Mouse (Mus musculus): ENCODE results near the gene Tmem121. TPM values are rescaled to one million over a fixed set of nuclear protein-coding genes. Genes with fewer than 3 reads are reported as not detected.
"Not testable (repeated sequence)": the region's sequence is repeated elsewhere in the genome, so short reads cannot be mapped to it uniquely, and the experiment has no call there.

The Tmem121 gene
- polyA plus RNA-seq, 1 experiment: 8.3 TPM

DNA sequence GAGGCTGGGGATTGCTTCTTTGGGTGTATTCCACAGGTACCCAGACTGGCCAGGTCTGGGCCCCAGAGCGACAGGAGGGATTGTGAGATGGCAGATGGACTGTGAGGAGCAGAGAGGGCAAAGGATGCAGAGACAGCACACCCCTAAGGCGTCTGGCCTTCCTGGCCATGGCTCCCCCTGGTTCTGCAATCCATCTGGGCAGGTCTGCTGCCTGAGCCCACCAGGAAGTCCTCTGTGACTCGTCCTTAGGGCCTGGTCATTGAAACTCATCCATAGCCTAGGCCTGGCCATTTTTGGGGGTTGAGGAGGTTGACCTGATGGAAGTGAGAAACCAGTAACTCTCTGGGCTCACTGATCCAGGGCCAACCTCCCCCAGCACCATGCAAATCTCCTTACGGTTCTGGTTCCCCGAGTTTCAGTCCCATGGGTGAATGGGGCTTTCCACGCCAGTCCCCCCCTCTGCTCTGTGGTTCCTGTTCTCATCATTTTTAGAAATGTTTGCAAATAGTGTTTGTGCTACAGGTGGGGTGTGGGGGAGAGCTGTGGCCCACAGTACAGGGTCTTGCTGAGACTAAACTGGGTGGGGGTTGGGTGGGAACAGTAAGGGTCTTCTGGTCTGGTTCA lies 42.4 kb downstream of the Tmem121 start:
- TF ChIP-seq CTCF (IDR thresholded peaks at IDR 0.05; ENCODE audit: borderline replicate concordance, insufficient read depth, low read length): no peak
- TF ChIP-seq POLR2A (IDR thresholded peaks at IDR 0.05; ENCODE audit: low read depth, low read length): no peak
- no peak overlapping the region for H3K4me3 ChIP-seq (ENCODE audit: insufficient read depth, low read length)
- H3K4me1 ChIP-seq (ENCODE audit: control insufficient read depth, insufficient read depth, low read length): no peaks in the 10 kb centered on the region
- no peak overlapping the region for H3K27ac ChIP-seq (ENCODE audit: insufficient read depth, low read length)

DNA sequence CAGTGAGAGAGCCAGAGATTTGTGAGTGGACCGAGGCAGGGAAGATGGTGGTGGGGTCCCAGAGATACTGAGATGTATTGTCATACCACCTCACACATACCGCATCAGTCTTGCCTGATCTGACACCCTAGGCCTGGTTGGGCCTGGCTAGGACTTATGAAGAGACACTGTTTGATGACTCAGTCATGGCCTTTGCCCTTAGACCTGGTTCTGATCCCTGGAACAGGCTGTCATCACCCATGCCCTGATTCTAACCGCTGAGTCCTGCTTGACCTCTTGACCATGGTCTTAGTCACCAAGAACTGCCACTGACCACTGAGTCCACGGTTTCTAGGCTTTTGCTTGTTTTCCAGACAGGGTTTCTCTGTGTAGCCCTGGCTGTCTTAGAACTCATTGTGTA lies 45.0 kb downstream of the Tmem121 start:
- TF ChIP-seq CTCF (IDR thresholded peaks at IDR 0.05; ENCODE audit: borderline replicate concordance, insufficient read depth, low read length): no peak
- no peak for TF ChIP-seq POLR2A (IDR thresholded peaks at IDR 0.05; ENCODE audit: low read depth, low read length)
- Histone ChIP-seq H3K4me1 (ENCODE audit: control insufficient read depth, insufficient read depth, low read length) (no peaks in the 10 kb centered on the region), H3K27ac (ENCODE audit: insufficient read depth, low read length) (no peak overlapping the region), H3K4me3 (ENCODE audit: insufficient read depth, low read length) (no peak overlapping the region)

DNA sequence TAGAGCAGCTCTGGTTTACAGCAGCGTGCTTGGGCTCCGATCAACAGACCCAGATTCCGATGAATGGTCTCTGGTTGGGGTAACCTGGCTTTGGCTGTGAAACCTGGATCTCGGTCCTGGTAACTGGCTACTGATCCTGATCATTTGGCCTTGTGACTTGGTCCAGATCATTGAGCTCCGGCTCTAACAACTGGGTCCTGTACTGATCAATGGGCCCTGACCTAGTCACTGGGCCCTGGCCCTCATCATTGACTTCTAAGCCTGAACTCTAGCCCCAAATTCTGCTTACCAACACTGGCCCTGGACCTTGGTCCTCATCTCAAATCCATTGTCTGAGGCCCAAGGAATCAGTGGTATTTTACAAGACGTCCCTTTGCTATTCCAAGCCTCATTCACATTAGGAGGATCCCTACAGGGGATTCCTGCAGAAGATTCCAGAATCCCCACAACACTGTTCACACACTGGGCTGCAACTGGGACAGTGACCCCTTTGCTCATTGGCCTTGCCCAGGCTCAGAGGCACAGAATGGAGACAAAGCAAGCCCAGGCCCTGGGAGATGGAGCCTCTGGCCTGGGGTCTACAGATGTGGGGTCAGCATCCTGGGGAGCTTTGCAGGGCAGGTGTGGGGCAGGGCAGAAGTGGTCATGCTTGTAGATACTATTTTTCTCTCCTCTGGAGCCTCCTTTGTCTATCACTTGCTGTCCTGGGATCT lies 46.0 kb downstream of the Tmem121 start:
- H3K4me1 ChIP-seq (ENCODE audit: control insufficient read depth, insufficient read depth, low read length); H3K4me3 ChIP-seq (ENCODE audit: insufficient read depth, low read length); H3K27ac ChIP-seq (ENCODE audit: insufficient read depth, low read length): not testable (repeated sequence)

DNA sequence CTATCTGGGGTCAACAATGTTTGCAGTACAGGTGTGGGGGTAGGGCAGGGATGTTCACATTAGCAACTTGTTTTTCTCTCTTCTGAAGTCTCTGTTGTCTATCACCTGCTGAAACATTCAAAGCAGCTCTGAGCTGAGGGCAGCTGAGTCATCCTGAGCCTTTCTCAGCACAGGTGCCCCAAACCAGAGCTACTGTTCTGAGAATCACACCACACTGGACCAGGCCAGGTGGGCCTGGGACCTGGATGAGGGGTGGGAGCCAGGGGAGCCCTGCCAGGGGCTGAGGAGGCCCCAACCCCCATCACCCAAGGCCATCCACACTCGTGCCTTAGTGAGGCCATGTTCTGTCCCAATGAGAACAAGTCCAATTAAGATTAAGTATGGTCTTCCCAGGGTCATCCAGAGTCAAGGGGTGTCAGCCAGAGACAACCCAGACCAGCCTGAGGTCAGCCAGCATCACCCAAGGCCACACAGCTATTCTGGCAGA lies 46.6 kb downstream of the Tmem121 start:
- not testable (repeated sequence) for H3K4me3 ChIP-seq (ENCODE audit: insufficient read depth, low read length); H3K27ac ChIP-seq (ENCODE audit: insufficient read depth, low read length); H3K4me1 ChIP-seq (ENCODE audit: control insufficient read depth, insufficient read depth, low read length)

Other genes with a start within 250 kb of the Tmem121 start
- gene Nudt14, start 243.8 kb upstream of the Tmem121 start, polyA plus RNA-seq (2011; ENCODE audit: insufficient read length, low read depth, missing spikeins): 6.4 and 8.4 TPM in 2 replicates
- 7.9 and 9.0 TPM in 2 replicates for gene Btbd6, start 209.4 kb upstream of the Tmem121 start, polyA plus RNA-seq (2011; ENCODE audit: insufficient read length, low read depth, missing spikeins)
- gene Brf1, start 185.2 kb upstream of the Tmem121 start, polyA plus RNA-seq (2011; ENCODE audit: insufficient read length, low read depth, missing spikeins): 25.3 and 37.2 TPM in 2 replicates
- gene Pacs2, start 171.4 kb upstream of the Tmem121 start, polyA plus RNA-seq (2011; ENCODE audit: insufficient read length, low read depth, missing spikeins): 33.4 and 44.5 TPM in 2 replicates
- not detected in 2 replicates for gene Tex22, start 111.4 kb upstream of the Tmem121 start, polyA plus RNA-seq (2011; ENCODE audit: insufficient read length, low read depth, missing spikeins)
- gene Mta1, start 87.7 kb upstream of the Tmem121 start, polyA plus RNA-seq (2011; ENCODE audit: insufficient read length, low read depth, missing spikeins): 83.2 and 86.5 TPM in 2 replicates
- gene Crip2, start 45.7 kb upstream of the Tmem121 start, polyA plus RNA-seq (2011; ENCODE audit: insufficient read length, low read depth, missing spikeins): 52.9 and 129 TPM in 2 replicates
- 75.5 and 79.9 TPM in 2 replicates for gene Crip1, start 39.6 kb upstream of the Tmem121 start, polyA plus RNA-seq (2011; ENCODE audit: insufficient read length, low read depth, missing spikeins)
- gene Tedc1, start 29.5 kb upstream of the Tmem121 start, polyA plus RNA-seq (2011; ENCODE audit: insufficient read length, low read depth, missing spikeins): 10.1 and 12.2 TPM in 2 replicates

All from embryonic fibroblast, embryonic 13.5 days (primary cell).